Mouse (Mus musculus) liver, postnatal 0 days (tissue): ENCODE measurements around the gene Cd69.

ENCODE experiments used
- CTCF ChIP-seq: sonication (generic); IDR thresholded peaks from 2 replicates; pipeline ENCODE4 v1.5.1; 2016; ENCODE audit warnings: antibody characterized with exemption, low read depth
- EP300 ChIP-seq: IDR thresholded peaks from 2 replicates; pipeline ENCODE4 v1.6.1; 2016; ENCODE audit warnings: antibody characterized with exemption, low read depth, mild to moderate bottlenecking

DNA sequence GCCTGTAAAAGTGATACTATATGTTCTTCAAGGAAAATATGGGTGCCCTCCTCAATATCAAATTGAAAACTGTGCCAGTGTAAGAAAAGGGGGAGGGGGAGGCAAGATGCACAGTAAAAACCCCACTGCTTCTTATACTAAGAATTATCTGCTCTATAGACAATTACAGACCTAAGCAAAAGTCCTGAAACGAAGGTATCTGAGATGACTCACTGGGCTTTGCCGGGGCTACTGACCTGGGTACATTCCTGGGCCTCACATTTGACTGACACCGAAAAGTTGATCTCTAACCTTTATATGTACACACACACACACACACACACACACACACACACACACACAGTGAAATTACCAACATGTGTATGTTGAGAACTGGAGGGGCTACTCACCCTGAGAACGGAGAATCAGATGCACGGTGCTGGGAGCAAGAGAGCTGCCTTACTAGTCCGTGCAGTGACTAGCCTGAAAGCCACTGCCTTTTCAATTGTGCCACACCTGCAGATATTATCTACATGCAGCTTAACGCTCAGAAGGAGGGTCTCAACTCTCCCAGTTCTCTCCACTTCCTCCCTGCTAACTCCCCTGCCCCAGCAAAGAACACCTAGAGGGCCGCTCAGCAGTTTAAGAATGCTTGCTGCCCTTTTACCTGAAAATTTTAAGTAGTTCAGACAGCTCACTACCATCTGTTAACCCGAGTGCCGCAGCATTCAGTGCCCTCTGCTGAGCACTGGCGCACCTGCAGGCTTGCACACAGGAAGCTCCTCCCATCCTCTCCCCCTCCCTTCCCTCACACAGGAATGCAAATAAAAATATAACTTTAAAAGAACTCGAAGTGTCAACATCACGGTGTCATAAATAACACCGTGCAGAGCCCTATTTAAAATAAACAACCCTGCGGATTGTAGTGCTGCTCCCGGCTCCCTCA is 37.6 kb downstream of the Cd69 start:
- peak; percentile 96 for TF ChIP-seq CTCF
- no peak for TF ChIP-seq EP300
